Mouse (Mus musculus): ENCODE measurements at regions not wholly inside any gene's neighbourhood (a gene's known extent, or its start where the extent isn't known, plus 50 kb on each side); places are given as distances from the start of the nearest gene placed in this dataset.

- no peak for TF ChIP-seq EP300 (IDR thresholded peaks at IDR 0.05; ENCODE audit: low read depth)
- TF ChIP-seq CTCF (IDR thresholded peaks at IDR 0.05; ENCODE audit: low read depth): peak; percentile 36
Observed at GRCm38 (mm10) chr6:68964012-68964411, 1428.4 kb upstream of the Tacstd2 start.

All from liver, postnatal 0 days (tissue).